In genomic region chr9:66120945-66121344, GRCm38 (mm10) we compare ENCODE assay signal across 26 mouse cellular contexts. TPM values are rescaled to one million over a fixed set of nuclear protein-coding genes. Genes with fewer than 3 reads are reported as not detected.
DNase-seq lines count a peak whose midpoint lies in the region; ATAC-seq and TF ChIP-seq lines count a peak whose summit lies in the region.
"Had no signal": no experiment of that assay in that cellular context is flagged by ENCODE, and none has a peak within 500 bp of the region (broad histone marks: within the 10 kb centered on the region; RNA-seq: fewer than 3 reads in every experiment).

No protein-coding gene starts in this region.

- TF ChIP-seq CTCF in layer of hippocampus, adult 2 months (conservative IDR thresholded peaks at IDR 0.05): no peak

- ATAC-seq in forebrain, embryonic 16.5 days: no peak
- no peak for ATAC-seq in forebrain, embryonic 11.5 days (replicated peaks; ENCODE audit: low FRiP score)
- ATAC-seq in neural tube, embryonic 13.5 days (ENCODE audit: low read depth): no peak
- ATAC-seq: inflammation-experienced regulatory T-cells, adult 6 months had no signal

- no peak overlapping the region for H3K4me2 ChIP-seq in forebrain, embryonic 16.5 days (ENCODE audit: low read length)
- no peak overlapping the region for H3K4me2 ChIP-seq in forebrain, embryonic 11.5 days (ENCODE audit: low read depth, low read length, severe bottlenecking)
- no peak overlapping the region for H3K4me2 ChIP-seq in neural tube, embryonic 13.5 days
- H3K4me2 ChIP-seq: heart, embryonic 13.5 days; midbrain, embryonic 11.5 days; neural tube, embryonic 12.5 days had no signal

- no peaks in the 10 kb centered on the region for H3K27me3 ChIP-seq in forebrain, embryonic 16.5 days (replicated peaks; ENCODE audit: control insufficient read depth, insufficient read depth, low read length)
- H3K27me3 ChIP-seq in forebrain, embryonic 11.5 days (ENCODE audit: control insufficient read depth, insufficient read depth, low read length): no peaks in the 10 kb centered on the region
- no peaks in the 10 kb centered on the region for H3K27me3 ChIP-seq in neural tube, embryonic 13.5 days
- H3K27me3 ChIP-seq: CH12.LX; heart, embryonic 13.5 days; neural tube, embryonic 12.5 days had no signal

- peak overlapping the region; percentile 68; the same call in 1 of the 2 replicates for H3K27ac ChIP-seq in forebrain, embryonic 16.5 days (ENCODE audit: low read length)
- no peak overlapping the region for H3K27ac ChIP-seq in forebrain, embryonic 11.5 days (ENCODE audit: low read depth, low read length)
- peak overlapping the region; percentile 55; the same call in 1 of the 2 replicates for H3K27ac ChIP-seq in layer of hippocampus, adult 2 months
- peak overlapping the region; percentile 49; the same call in 1 of the 2 replicates for H3K27ac ChIP-seq in neural tube, embryonic 13.5 days (replicated peaks)
- H3K27ac ChIP-seq: heart, adult 2 months; heart, embryonic 13.5 days; left cerebral cortex, adult 2 months; neural tube, embryonic 12.5 days had no signal

- H3K36me3 ChIP-seq in forebrain, embryonic 16.5 days (ENCODE audit: control insufficient read depth, insufficient read depth): no peaks in the 10 kb centered on the region
- no peaks in the 10 kb centered on the region for H3K36me3 ChIP-seq in forebrain, embryonic 11.5 days (ENCODE audit: control insufficient read depth, insufficient read depth, low read length)
- peaks cover 4% of the 10 kb centered on the region; the same call in 1 of the 2 replicates for H3K36me3 ChIP-seq in neural tube, embryonic 13.5 days
- H3K36me3 ChIP-seq: neural tube, embryonic 12.5 days had no signal

- H3K9me3 ChIP-seq in forebrain, embryonic 16.5 days (ENCODE audit: control insufficient read depth, low read length): no peaks in the 10 kb centered on the region
- no peaks in the 10 kb centered on the region for H3K9me3 ChIP-seq in forebrain, embryonic 11.5 days (ENCODE audit: control insufficient read depth, low read length)
- no peaks in the 10 kb centered on the region for H3K9me3 ChIP-seq in neural tube, embryonic 13.5 days
- H3K9me3 ChIP-seq: G1E; heart, embryonic 13.5 days; neural tube, embryonic 12.5 days had no signal

- DNase-seq in forebrain, embryonic 11.5 days (ENCODE audit: low spot score): no peak
- no peak for DNase-seq in layer of hippocampus, adult 2 months (ENCODE audit: low spot score in 2 of 2)
- no peak for DNase-seq in layer of hippocampus, adult 9-11 months
- no peak for DNase-seq in neural tube, embryonic 10.5 days (ENCODE audit: extremely low spot score, low spot score)
- DNase-seq in cerebellum, postnatal 10 days: no peak
- DNase-seq: adrenal gland, postnatal 10 days; B cell, adult 2 months; cerebellum, adult 2 months; gastrocnemius, postnatal 25 days; heart, adult 2 months; kidney, adult 18-20 months; kidney, postnatal 4 days; lung, adult 18-20 months; lung, postnatal 10 days; retina, postnatal 1 day; right cerebral cortex, postnatal 25 days; spleen, adult 18-20 months had no signal

- peaks cover 24% of the 10 kb centered on the region for H3K4me1 ChIP-seq in forebrain, embryonic 16.5 days (replicated peaks; ENCODE audit: control insufficient read depth, insufficient read depth, low read length)
- H3K4me1 ChIP-seq in forebrain, embryonic 11.5 days (replicated peaks; ENCODE audit: control insufficient read depth, insufficient read depth, low read length): peaks cover 4% of the 10 kb centered on the region; the same call in 1 of the 2 replicates
- H3K4me1 ChIP-seq in neural tube, embryonic 13.5 days (replicated peaks): peaks cover 52% of the 10 kb centered on the region

- H3K4me3 ChIP-seq in forebrain, embryonic 16.5 days (replicated peaks; ENCODE audit: low read length): no peak overlapping the region
- H3K4me3 ChIP-seq in forebrain, embryonic 11.5 days (ENCODE audit: low read depth, low read length): no peak overlapping the region
- no peak overlapping the region for H3K4me3 ChIP-seq in layer of hippocampus, adult 2 months
- no peak overlapping the region for H3K4me3 ChIP-seq in neural tube, embryonic 13.5 days
- H3K4me3 ChIP-seq: heart, adult 2 months; heart, embryonic 13.5 days; left cerebral cortex, adult 2 months; neural tube, embryonic 12.5 days had no signal

- WGBS in forebrain, embryonic 16.5 days: 50% methylated on average over 3 of the region's 3 CpGs
- WGBS in forebrain, embryonic 11.5 days: 86% methylated on average over 3 of the region's 3 CpGs
- WGBS in neural tube, embryonic 13.5 days: 69% methylated on average over 3 of the region's 3 CpGs

- no peak overlapping the region for H3K9ac ChIP-seq in forebrain, embryonic 16.5 days (replicated peaks; ENCODE audit: low read depth, low read length)
- no peak overlapping the region for H3K9ac ChIP-seq in forebrain, embryonic 11.5 days (ENCODE audit: low read length)
- H3K9ac ChIP-seq in neural tube, embryonic 13.5 days: no peak overlapping the region
- H3K9ac ChIP-seq: heart, embryonic 13.5 days; neural tube, embryonic 12.5 days had no signal

RNA-seq across cellular contexts. Expression of gene Snx1, which starts 5.4 kb away (rescaled TPM):
- polyA plus RNA-seq in forebrain, embryonic 16.5 days (2015; fragmentation: Nextera tagmentation; extraction: Ambion mirVana): 101 and 109 TPM in 2 replicates
- 140 TPM in 2 replicates for polyA plus RNA-seq in forebrain, embryonic 11.5 days (2014; fragmentation: Nextera tagmentation; extraction: Ambion mirVana)
- total RNA-seq in layer of hippocampus, adult 2 months (2021): 10 to 100 TPM; 85.5 to 86.1 TPM
- polyA plus RNA-seq in neural tube, embryonic 13.5 days (2015; fragmentation: Nextera tagmentation; extraction: Ambion mirVana): 83.5 and 84.3 TPM in 2 replicates

RNA-seq across cellular contexts. Expression of gene Ciao2a, which starts 5.5 kb away (rescaled TPM):
- 81.1 and 84.3 TPM in 2 replicates for polyA plus RNA-seq in forebrain, embryonic 16.5 days (2015; fragmentation: Nextera tagmentation; extraction: Ambion mirVana)
- 149 and 161 TPM in 2 replicates for polyA plus RNA-seq in forebrain, embryonic 11.5 days (2014; fragmentation: Nextera tagmentation; extraction: Ambion mirVana)
- 10 to 100 TPM; 25.9 to 26.3 TPM for total RNA-seq in layer of hippocampus, adult 2 months (2021)
- 99.2 and 110 TPM in 2 replicates for polyA plus RNA-seq in neural tube, embryonic 13.5 days (2015; fragmentation: Nextera tagmentation; extraction: Ambion mirVana)

RNA-seq across cellular contexts. Expression of gene Dapk2, which starts 37.1 kb away (rescaled TPM):
- 1.0 and 1.8 TPM in 2 replicates for polyA plus RNA-seq in forebrain, embryonic 16.5 days (2015; fragmentation: Nextera tagmentation; extraction: Ambion mirVana)
- 8.7 and 9.0 TPM in 2 replicates for polyA plus RNA-seq in forebrain, embryonic 11.5 days (2014; fragmentation: Nextera tagmentation; extraction: Ambion mirVana)
- under 1 TPM; 0.47 to 0.61 TPM for total RNA-seq in layer of hippocampus, adult 2 months (2021)
- polyA plus RNA-seq in neural tube, embryonic 13.5 days (2015; fragmentation: Nextera tagmentation; extraction: Ambion mirVana): 1.3 and 2.5 TPM in 2 replicates

RNA-seq across cellular contexts. Expression of gene Snx22, which starts 51.4 kb away (rescaled TPM):
- 4.5 and 8.1 TPM in 2 replicates for polyA plus RNA-seq in forebrain, embryonic 16.5 days (2015; fragmentation: Nextera tagmentation; extraction: Ambion mirVana)
- 1.6 and 2.7 TPM in 2 replicates for polyA plus RNA-seq in forebrain, embryonic 11.5 days (2014; fragmentation: Nextera tagmentation; extraction: Ambion mirVana)
- total RNA-seq in layer of hippocampus, adult 2 months (2021): 1 to 10 TPM; 4.6 to 6.9 TPM
- polyA plus RNA-seq in neural tube, embryonic 13.5 days (2015; fragmentation: Nextera tagmentation; extraction: Ambion mirVana): 5.3 and 6.6 TPM in 2 replicates
- polyA plus RNA-seq: G1E had no signal
